Mouse (Mus musculus) cortical plate, adult 2 months (tissue): ENCODE data around the gene Nubp2. TPM values are rescaled to one million over a fixed set of nuclear protein-coding genes. Genes with fewer than 3 reads are reported as not detected.

Source experiments
- H3K27ac ChIP-seq: fragments of 200-500 bp; 2 replicates; pipeline ENCODE4 v1.5.1; 2012; ENCODE audit warnings: low read length, control low read depth, inconsistent platforms; ENCODE audit not compliant: insufficient read depth
- H3K4me1 ChIP-seq: fragments of 200-500 bp; 2 replicates; pipeline ENCODE4 v1.6.1; 2011; ENCODE audit warnings: low read length; ENCODE audit not compliant: control insufficient read depth, insufficient read depth
- H3K4me3 ChIP-seq: fragments of 200-500 bp; 2 replicates; pipeline ENCODE4 v1.5.1; 2011; ENCODE audit warnings: mild to moderate bottlenecking, low read length, control low read depth; ENCODE audit not compliant: insufficient read depth
- CTCF ChIP-seq: fragments of 200-500 bp; IDR thresholded peaks from 2 replicates; pipeline ENCODE4 v1.5.1; 2011; ENCODE audit warnings: mild to moderate bottlenecking, control low read depth, low read length; ENCODE audit not compliant: insufficient read depth; ENCODE audit errors: extremely low read depth
- POLR2A ChIP-seq: fragments of 200-500 bp; IDR thresholded peaks from 2 replicates; pipeline ENCODE4 v1.6.1; 2011; ENCODE audit warnings: mild to moderate bottlenecking, low read length, control low read depth; ENCODE audit not compliant: insufficient read depth; ENCODE audit errors: extremely low read depth
- polyA plus RNA-seq: library from polyadenylated mRNA; depleted of rRNA; stranded (reverse); fragments of >200 nt; gene quantifications from 2 replicates; pipeline ENCODE4 v1.2.3, GENCODE M21; 2012; rRNA removed

Gene Nubp2
- polyA plus RNA-seq, 1 experiment = 27.3 TPM

- no peak overlapping the region for H3K4me3 ChIP-seq
- no peak for TF ChIP-seq POLR2A
- TF ChIP-seq CTCF = peak; percentile 16; the same call in 1 of the 2 replicates
Measured at GRCm38 (mm10) chr17:24841133-24841532, 45.0 kb downstream of the Nubp2 start.

GRCm38 (mm10) chr17:24840341-24840740 is 45.8 kb downstream of the Nubp2 start:
- H3K27ac ChIP-seq = no peak overlapping the region
- H3K4me3 ChIP-seq = no peak overlapping the region
- peaks cover 3% of the 10 kb centered on the region; the same call in 1 of the 2 replicates for H3K4me1 ChIP-seq
- TF ChIP-seq CTCF (no peak), POLR2A (no peak)

More at GRCm38 (mm10) chr17:24841133-24841532, 45.0 kb downstream of the Nubp2 start:
- H3K4me1 ChIP-seq = peaks cover 3% of the 10 kb centered on the region; the same call in 1 of the 2 replicates
- no peak overlapping the region for H3K27ac ChIP-seq

- H3K4me3 ChIP-seq = no peak within 1 kb of the TSS
- TF ChIP-seq CTCF (no peak), POLR2A (no peak)
- H3K27ac ChIP-seq = no peak within 1 kb of the TSS
- H3K4me1 ChIP-seq = peaks cover 3% of the 10 kb centered on the region; the same call in 1 of the 2 replicates
Measured at GRCm38 (mm10) chr17:24839842-24840241, 46.3 kb downstream of the Nubp2 start, which contains the start of gene Hagh. Gene Hagh, plus strand, starts transcription at chr17:24840143.

Other genes starting within 250 kb of the Nubp2 start
- gene Slc9a3r2, start 236.0 kb downstream of the Nubp2 start, polyA plus RNA-seq = 68.2 and 69.0 TPM in 2 replicates
- 0.34 and 0.50 TPM in 2 replicates for gene Npw, start 227.9 kb downstream of the Nubp2 start, polyA plus RNA-seq
- 53.5 and 53.6 TPM in 2 replicates for gene Zfp598, start 216.7 kb downstream of the Nubp2 start, polyA plus RNA-seq
- 177 and 184 TPM in 2 replicates for gene Syngr3, start 196.4 kb downstream of the Nubp2 start, polyA plus RNA-seq
- gene Gfer, start 190.2 kb downstream of the Nubp2 start, polyA plus RNA-seq = 21.1 and 21.5 TPM in 2 replicates
- 5.2 and 6.4 TPM in 2 replicates for gene Noxo1, start 190.1 kb downstream of the Nubp2 start, polyA plus RNA-seq
- 53.0 and 53.7 TPM in 2 replicates for gene Tbl3, start 178.7 kb downstream of the Nubp2 start, polyA plus RNA-seq
- gene Rnf151, start 168.3 kb downstream of the Nubp2 start, polyA plus RNA-seq = 0.32 and 0.33 TPM in 2 replicates
- gene Rps2, start 168.2 kb downstream of the Nubp2 start, polyA plus RNA-seq = 980 and 1,011 TPM in 2 replicates
- gene Ndufb10, start 161.9 kb downstream of the Nubp2 start, polyA plus RNA-seq = 428 and 431 TPM in 2 replicates
- 0.48 and 0.57 TPM in 2 replicates for gene Rpl3l, start 158.5 kb downstream of the Nubp2 start, polyA plus RNA-seq
- gene Msrb1, start 149.7 kb downstream of the Nubp2 start, polyA plus RNA-seq = 47.3 and 53.0 TPM in 2 replicates
- 0.29 and 0.44 TPM in 2 replicates for gene Hs3st6, start 133.4 kb downstream of the Nubp2 start, polyA plus RNA-seq
- not detected in 2 replicates for gene Meiob, start 82.1 kb downstream of the Nubp2 start, polyA plus RNA-seq
- gene Hagh, start 46.2 kb downstream of the Nubp2 start, polyA plus RNA-seq = 138 and 151 TPM in 2 replicates
- 21.8 and 25.1 TPM in 2 replicates for gene Fahd1, start 36.0 kb downstream of the Nubp2 start, polyA plus RNA-seq
- not detected in 2 replicates for gene Igfals, start 20.4 kb downstream of the Nubp2 start, polyA plus RNA-seq
- 91.9 and 92.7 TPM in 2 replicates for gene Spsb3, start 294 bp upstream of the Nubp2 start, polyA plus RNA-seq
- gene Eme2, start 8.7 kb upstream of the Nubp2 start, polyA plus RNA-seq = 62.4 and 65.0 TPM in 2 replicates
- gene Mrps34, start 8.8 kb upstream of the Nubp2 start, polyA plus RNA-seq = 115 and 117 TPM in 2 replicates
- gene Nme3, start 10.2 kb upstream of the Nubp2 start, polyA plus RNA-seq = 94.5 and 94.7 TPM in 2 replicates
- gene Mapk8ip3, start 50.6 kb upstream of the Nubp2 start, polyA plus RNA-seq = 328 and 355 TPM in 2 replicates
- gene Jpt2, start 74.3 kb upstream of the Nubp2 start, polyA plus RNA-seq = 4.5 and 6.2 TPM in 2 replicates
- gene Cramp1l, start 129.4 kb upstream of the Nubp2 start, polyA plus RNA-seq = 22.0 and 23.1 TPM in 2 replicates
- gene Ift140, start 129.7 kb upstream of the Nubp2 start, polyA plus RNA-seq = 22.2 and 22.7 TPM in 2 replicates
- gene Tmem204, start 197.2 kb upstream of the Nubp2 start, polyA plus RNA-seq = 17.8 and 19.4 TPM in 2 replicates
- gene Telo2, start 229.6 kb upstream of the Nubp2 start, polyA plus RNA-seq = 18.5 and 24.8 TPM in 2 replicates
- gene Ptx4, start 234.4 kb upstream of the Nubp2 start, polyA plus RNA-seq = 0.19 and 0.34 TPM in 2 replicates
- 45.6 and 47.0 TPM in 2 replicates for gene Clcn7, start 247.0 kb upstream of the Nubp2 start, polyA plus RNA-seq